Mouse (Mus musculus) intestine, postnatal 0 days (tissue): ENCODE measurements around the gene Gm9376. TPM values are rescaled to one million over a fixed set of nuclear protein-coding genes. Genes with fewer than 3 reads are reported as not detected.

Experiments used
- ATAC-seq: fragments of 200-750 bp; cut with Nextera tagmentation; 2 replicates; pipeline ENCODE4 v1.8.0; 2017; ENCODE audit warnings: mild to moderate bottlenecking, moderate TSS enrichment, moderate library complexity
- H3K27ac ChIP-seq: fragments of 300-500 bp; sonication (generic); 2 replicates; pipeline ENCODE4 v1.5.1; 2014; ENCODE audit warnings: mild to moderate bottlenecking, low read depth, low read length, moderate library complexity
- H3K27me3 ChIP-seq: fragments of 300-500 bp; sonication (generic); replicated peaks from 2 replicates; pipeline ENCODE4 v1.6.1; 2014; ENCODE audit warnings: low read length, mixed read lengths; ENCODE audit not compliant: control insufficient read depth, insufficient read depth
- H3K36me3 ChIP-seq: fragments of 300-500 bp; sonication (generic); 2 replicates; pipeline ENCODE4 v1.6.1; 2014; ENCODE audit warnings: mild to moderate bottlenecking, moderate library complexity; ENCODE audit not compliant: control insufficient read depth, insufficient read depth
- H3K4me1 ChIP-seq: fragments of 300-500 bp; sonication (generic); replicated peaks from 2 replicates; pipeline ENCODE4 v1.6.1; 2014; ENCODE audit warnings: antibody characterized with exemption, low read length, mixed read lengths; ENCODE audit not compliant: control insufficient read depth, insufficient read depth
- H3K4me2 ChIP-seq: fragments of 300-500 bp; sonication (generic); replicated peaks from 2 replicates; pipeline ENCODE4 v1.6.1; 2014; ENCODE audit warnings: low read depth, mild to moderate bottlenecking, moderate library complexity
- H3K4me3 ChIP-seq: fragments of 300-500 bp; sonication (generic); 2 replicates; pipeline ENCODE4 v1.5.1; 2014; ENCODE audit warnings: low read depth, low read length
- H3K9ac ChIP-seq: fragments of 300-500 bp; sonication (generic); 2 replicates; pipeline ENCODE4 v1.6.1; 2014; ENCODE audit warnings: mild to moderate bottlenecking, low read depth, low read length
- H3K9me3 ChIP-seq: fragments of 300-500 bp; sonication (generic); 2 replicates; pipeline ENCODE4 v1.6.1; 2016; ENCODE audit warnings: mixed run types; ENCODE audit not compliant: control insufficient read depth
- CTCF ChIP-seq: sonication (generic); IDR thresholded peaks from 2 replicates; pipeline ENCODE4 v1.5.1; 2016; ENCODE audit warnings: low read depth, mild to moderate bottlenecking, control low read depth, antibody characterized with exemption, moderate library complexity
- WGBS: fragments of 180-500 bp; shearing (Covaris S2); extraction: QIAGEN DNeasy Blood & Tissue Kit; methylation state at CpG from one replicate; pipeline ENCODE4 v1.1.7; 2014; 5-methylcytosine and 5-hydroxymethylcytosine counted together
- polyA plus RNA-seq: library from polyadenylated mRNA; unstranded; fragments of >200 nt; fragmentation: Nextera tagmentation; extraction: Ambion mirVana; gene quantifications from 2 replicates; pipeline ENCODE4 v1.2.1, GENCODE M21; 2015

Gene Gm9376
- polyA plus RNA-seq, 1 experiment from 2014 or later, result not detected

DNA sequence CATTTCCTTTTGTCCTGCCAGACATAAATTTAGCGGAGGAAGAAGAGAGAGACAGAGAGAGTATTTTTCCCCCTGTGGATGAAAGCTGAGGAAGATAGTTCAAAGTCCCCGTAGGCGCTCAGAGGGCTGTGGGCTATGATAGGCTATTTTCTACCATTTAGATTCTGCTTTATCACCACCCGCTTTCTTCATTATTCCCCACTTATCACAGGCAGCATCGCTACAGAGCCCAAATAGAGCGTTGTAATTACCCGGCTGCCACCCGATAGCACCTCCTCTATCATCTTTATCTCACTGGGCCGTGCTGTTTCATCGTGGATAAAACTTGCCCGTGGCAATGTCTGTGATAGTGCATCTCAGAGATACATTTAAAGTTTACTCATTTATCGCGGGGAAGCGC lies 35.8 kb downstream of the Gm9376 start:
- Histone ChIP-seq H3K27ac (no peak overlapping the region), H3K27me3 (0 out of 2 replicates have a peak, but pooled peaks cover 7% of the 10 kb centered on the region), H3K36me3 (no peaks in the 10 kb centered on the region), H3K4me2 (no peak overlapping the region), H3K4me1 (no peaks in the 10 kb centered on the region), H3K9me3 (no peaks in the 10 kb centered on the region), H3K4me3 (no peak overlapping the region), H3K9ac (no peak overlapping the region)
- TF ChIP-seq CTCF, result no peak
- ATAC-seq, result no peak
- 57% methylated on average over 14 of the region's 14 CpGs for whole genome bisulfite sequencing

DNA sequence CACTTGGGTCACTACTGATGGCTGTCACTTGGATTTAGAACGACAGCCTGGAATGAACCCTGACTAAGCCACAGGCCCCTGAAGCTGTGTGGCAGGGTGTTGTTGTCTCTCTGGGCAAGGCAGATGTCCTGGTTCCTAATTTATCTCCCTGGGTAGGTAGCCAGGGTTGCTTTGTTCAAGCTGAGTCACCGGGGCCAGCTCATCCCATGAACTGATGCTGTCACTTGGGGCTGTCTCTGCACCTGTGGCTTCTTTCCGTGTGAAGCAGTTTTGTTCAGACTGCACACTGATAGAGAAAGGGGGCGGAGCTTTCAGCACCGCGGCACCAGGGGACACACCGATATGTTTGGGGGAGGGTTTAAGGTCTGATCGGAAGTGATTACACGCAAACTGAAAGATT lies 37.8 kb downstream of the Gm9376 start:
- Histone ChIP-seq H3K4me3 (no peak overlapping the region), H3K36me3 (no peaks in the 10 kb centered on the region), H3K9ac (no peak overlapping the region), H3K4me1 (no peaks in the 10 kb centered on the region), H3K9me3 (no peaks in the 10 kb centered on the region), H3K27ac (no peak overlapping the region), H3K27me3 (0 out of 2 replicates have a peak, but pooled peaks cover 7% of the 10 kb centered on the region), H3K4me2 (no peak overlapping the region)
- ATAC-seq, result no peak
- no peak for TF ChIP-seq CTCF
- 68% methylated on average over 9 of the region's 9 CpGs for WGBS

DNA sequence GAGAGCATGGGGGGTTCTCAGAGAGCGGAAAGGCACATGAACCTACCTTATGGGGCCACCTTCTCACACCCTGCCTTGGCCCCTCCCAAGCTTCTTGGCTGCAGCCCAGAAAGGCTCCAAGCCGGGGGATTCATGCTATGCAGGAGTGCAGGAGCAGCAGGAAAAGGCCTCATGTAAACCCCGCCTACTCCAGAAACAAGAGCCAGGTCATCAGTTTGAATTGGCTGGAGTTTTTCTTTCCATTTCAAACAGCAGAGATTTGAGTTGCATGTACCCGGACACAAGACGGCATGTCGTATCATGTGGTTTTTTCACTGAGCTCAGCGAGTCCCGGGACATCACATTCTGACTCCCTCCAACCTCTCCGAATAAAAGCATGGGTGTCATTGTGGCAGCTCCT lies 39.2 kb downstream of the Gm9376 start:
- no peak for TF ChIP-seq CTCF
- Histone ChIP-seq H3K27me3 (0 out of 2 replicates have a peak, but pooled peaks cover 7% of the 10 kb centered on the region), H3K9ac (no peak overlapping the region), H3K4me3 (no peak overlapping the region), H3K4me2 (no peak overlapping the region), H3K4me1 (no peaks in the 10 kb centered on the region), H3K36me3 (no peaks in the 10 kb centered on the region), H3K27ac (no peak overlapping the region), H3K9me3 (no peaks in the 10 kb centered on the region)
- ATAC-seq, result no peak
- 73% methylated on average over 9 of the region's 9 CpGs for WGBS

GRCm38 (mm10) chr14:118307060-118307459 lies 40.3 kb downstream of the Gm9376 start:
- WGBS, result 81% methylated on average over 8 of the region's 8 CpGs
- H3K27ac ChIP-seq, result no peak overlapping the region

DNA sequence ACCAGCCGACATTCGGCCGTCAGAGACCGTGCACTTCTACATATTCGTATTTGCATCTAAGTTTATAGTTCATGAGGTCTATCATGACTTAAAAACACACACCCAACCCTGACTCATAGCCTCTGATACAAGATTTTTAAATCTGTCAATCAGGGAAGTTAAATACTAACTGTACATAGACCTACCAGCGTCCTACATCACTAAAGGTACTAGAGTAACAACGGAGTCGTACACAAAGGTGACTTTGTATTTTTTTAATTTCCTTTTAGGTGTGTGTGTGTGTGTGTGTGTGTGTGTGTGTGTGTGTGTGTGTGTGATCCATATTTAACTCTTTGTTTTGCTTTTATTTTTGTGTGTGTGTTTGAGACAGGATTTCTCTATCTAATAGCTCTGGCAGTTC lies 44.9 kb downstream of the Gm9376 start:
- no peak overlapping the region for H3K27ac ChIP-seq
- 0 out of 2 replicates have a peak, but pooled peaks cover 3% of the 10 kb centered on the region for H3K27me3 ChIP-seq
- no peak for ATAC-seq
- no peak overlapping the region for H3K4me2 ChIP-seq
- no peak overlapping the region for H3K9ac ChIP-seq
- TF ChIP-seq CTCF, result no peak
- no peaks in the 10 kb centered on the region for H3K36me3 ChIP-seq
- H3K4me1 ChIP-seq, result no peaks in the 10 kb centered on the region
- WGBS, result 87% methylated on average over 8 of the region's 8 CpGs
- H3K4me3 ChIP-seq, result no peak overlapping the region
- H3K9me3 ChIP-seq, result no peaks in the 10 kb centered on the region

More at GRCm38 (mm10) chr14:118307060-118307459, 40.3 kb downstream of the Gm9376 start:
- no peaks in the 10 kb centered on the region for H3K9me3 ChIP-seq
- no peak overlapping the region for H3K4me3 ChIP-seq
- 0 out of 2 replicates have a peak, but pooled peaks cover 10% of the 10 kb centered on the region for H3K27me3 ChIP-seq
- no peaks in the 10 kb centered on the region for H3K4me1 ChIP-seq
- no peak overlapping the region for H3K4me2 ChIP-seq
- H3K36me3 ChIP-seq, result no peaks in the 10 kb centered on the region
- H3K9ac ChIP-seq, result no peak overlapping the region
- TF ChIP-seq CTCF, result no peak
- no peak for ATAC-seq

- TF ChIP-seq CTCF, result peak; percentile 24
- WGBS, result 89% methylated on average over 10 of the region's 10 CpGs
- Histone ChIP-seq H3K36me3 (no peaks in the 10 kb centered on the region), H3K27me3 (0 out of 2 replicates have a peak, but pooled peaks cover 3% of the 10 kb centered on the region), H3K27ac (no peak overlapping the region), H3K9ac (no peak overlapping the region), H3K4me1 (no peaks in the 10 kb centered on the region), H3K4me3 (no peak overlapping the region), H3K9me3 (no peaks in the 10 kb centered on the region), H3K4me2 (no peak overlapping the region)
- no peak for ATAC-seq
Observed at GRCm38 (mm10) chr14:118312664-118313063, 45.9 kb downstream of the Gm9376 start.

DNA sequence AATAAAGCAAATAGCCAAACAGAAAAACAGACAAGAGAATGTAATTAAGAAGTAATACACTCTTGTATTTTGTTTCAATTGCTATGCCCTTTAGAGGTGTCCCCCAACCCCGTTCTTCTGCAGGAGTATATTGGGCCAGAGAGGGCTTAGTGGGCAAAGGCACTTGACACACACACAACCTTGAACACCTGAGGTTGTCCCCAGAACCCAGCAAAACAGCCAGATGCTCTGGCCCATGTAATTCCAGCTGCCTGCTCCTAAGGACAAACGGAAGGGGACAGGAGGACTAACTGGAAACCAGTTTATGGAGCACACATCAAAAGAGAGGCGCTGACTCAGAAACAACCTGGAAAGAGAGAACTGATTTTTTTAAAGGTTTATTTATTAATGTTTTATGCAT lies 47.2 kb downstream of the Gm9376 start:
- no peak overlapping the region for H3K4me3 ChIP-seq
- no peaks in the 10 kb centered on the region for H3K4me1 ChIP-seq
- H3K4me2 ChIP-seq, result no peak overlapping the region
- no peaks in the 10 kb centered on the region for H3K9me3 ChIP-seq
- 0 out of 2 replicates have a peak, but pooled peaks cover 10% of the 10 kb centered on the region for H3K27me3 ChIP-seq
- no peak for ATAC-seq
- no peak overlapping the region for H3K27ac ChIP-seq
- no peaks in the 10 kb centered on the region for H3K36me3 ChIP-seq
- WGBS, result 93% methylated on average over 3 of the region's 3 CpGs
- TF ChIP-seq CTCF, result no peak
- no peak overlapping the region for H3K9ac ChIP-seq
